Comparison of ENCODE assay signal across 17 mouse cellular contexts in the genomic region with DNA sequence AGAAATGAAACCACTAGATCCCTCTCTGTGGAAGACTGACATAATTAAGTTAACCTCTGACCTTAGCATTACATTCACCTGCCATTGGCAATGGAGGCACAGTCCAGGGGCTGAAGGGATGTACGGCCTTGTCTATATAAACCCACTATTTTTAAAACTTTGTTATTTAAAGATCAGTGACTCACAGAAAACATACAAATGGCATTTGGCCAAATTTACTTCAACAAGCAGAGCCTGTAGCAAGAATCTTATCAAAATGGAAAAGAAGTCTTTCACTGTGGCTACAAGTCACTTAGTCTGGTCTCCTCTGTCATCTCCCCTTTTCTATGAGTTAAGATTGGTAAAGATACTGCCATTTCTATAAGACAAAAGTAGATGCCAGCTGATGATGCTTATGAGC. TPM values are rescaled to one million over a fixed set of nuclear protein-coding genes. Genes with fewer than 3 reads are reported as not detected.
"Had no signal": no experiment of that assay in that cellular context is flagged by ENCODE, and none has a peak within 500 bp of the region (broad histone marks: within the 10 kb centered on the region; RNA-seq: fewer than 3 reads in every experiment).

No protein-coding gene starts in this region.

- H3K4me3 ChIP-seq: limb, embryonic 15.5 days; liver, embryonic 13.5 days; midbrain, embryonic 12.5 days; neural tube, embryonic 13.5 days had no signal

- H3K9me3 ChIP-seq: limb, embryonic 15.5 days; liver, embryonic 13.5 days; midbrain, embryonic 12.5 days; neural tube, embryonic 13.5 days had no signal

- H3K9ac ChIP-seq: limb, embryonic 15.5 days; liver, embryonic 13.5 days; midbrain, embryonic 12.5 days; neural tube, embryonic 13.5 days had no signal

- DNase-seq: kidney, adult 9 months; kidney, postnatal 36 days; layer of hippocampus, adult 9-11 months; layer of hippocampus, postnatal 36 days; liver, embryonic 13.5 days; lung, adult 18-20 months; lung, postnatal 10 days; lung, postnatal 4 days; right cerebral cortex, postnatal 4 days; spleen, adult 18-20 months; thymus, adult 2 months; thymus, postnatal 25 days had no signal

- ATAC-seq: midbrain, embryonic 16.5 days had no signal

- H3K27me3 ChIP-seq: limb, embryonic 15.5 days; midbrain, embryonic 12.5 days; neural tube, embryonic 13.5 days had no signal

- H3K27ac ChIP-seq: kidney, postnatal 0 days; limb, embryonic 15.5 days; liver, embryonic 13.5 days; midbrain, embryonic 12.5 days; neural tube, embryonic 13.5 days had no signal

- H3K4me2 ChIP-seq: limb, embryonic 15.5 days; liver, embryonic 13.5 days; midbrain, embryonic 12.5 days; neural tube, embryonic 13.5 days had no signal

RNA-seq across cellular contexts. Expression of a gene that starts 46.9 kb away (rescaled TPM):
- polyA plus RNA-seq: thymus, adult 2 months had no signal
